Mouse (Mus musculus) neural tube, embryonic 13.5 days (tissue): ENCODE results near the gene Uck2. TPM values are rescaled to one million over a fixed set of nuclear protein-coding genes. Genes with fewer than 3 reads are reported as not detected.

Experiments used
- microRNA-seq: library from miRNA; unstranded; fragments of <30 nt; microRNA quantifications from one replicate; pipeline ENCODE4, GENCODE M21; 2016
- polyA plus RNA-seq: library from polyadenylated mRNA; unstranded; fragments of >200 nt; fragmentation: Nextera tagmentation; extraction: Ambion mirVana; gene quantifications from 2 replicates; pipeline ENCODE4 v1.2.1, GENCODE M21; 2015

Gene Uck2
- polyA plus RNA-seq, 1 experiment from 2014 or later, result 66.3 TPM

Small RNAs within 50 kb of the gene (microRNA-seq; reads per million reads assigned to microRNA genes)
- not detected for gene Mir6347

Other genes with a start within 250 kb of the Uck2 start
- gene Tmco1, start 23.1 kb upstream of the Uck2 start, polyA plus RNA-seq, result 80.0 and 81.1 TPM in 2 replicates
- 32.2 and 32.7 TPM in 2 replicates for gene Aldh9a1, start 64.7 kb upstream of the Uck2 start, polyA plus RNA-seq
- 105 and 133 TPM in 2 replicates for gene Mgst3, start 108.5 kb upstream of the Uck2 start, polyA plus RNA-seq
- not detected in 2 replicates for gene Lrrc52, start 181.5 kb upstream of the Uck2 start, polyA plus RNA-seq